Mouse (Mus musculus) lung, postnatal 25 days (tissue): ENCODE measurements at regions not wholly inside any gene's neighbourhood (a gene's known extent, or its start where the extent isn't known, plus 50 kb on each side); places are given as distances from the start of the nearest gene placed in this dataset.

ENCODE experiments used
- DNase-seq: peaks from one replicate; pipeline ENCODE4 v3.0.0; 2022; ENCODE audit warnings: low spot score

DNA sequence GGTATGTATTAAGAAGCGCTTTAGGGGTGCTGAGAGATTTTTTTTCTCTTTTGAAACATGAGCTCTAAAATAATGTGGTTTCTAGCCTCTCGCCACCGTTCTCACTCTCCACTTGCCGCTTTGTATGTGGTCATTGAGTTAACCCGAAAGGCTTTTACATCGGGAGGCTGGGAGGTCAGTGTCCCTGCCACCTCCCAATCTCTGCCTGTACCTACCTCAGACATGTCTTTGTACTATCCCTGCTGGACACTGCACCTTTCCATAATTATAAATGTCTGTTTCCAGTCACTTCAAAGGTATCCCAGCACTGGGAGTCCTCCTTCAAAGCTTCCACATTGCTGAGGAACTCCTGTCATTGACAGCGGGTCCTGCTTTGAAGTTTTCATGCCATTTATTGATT is 347.6 kb upstream of the Tbc1d2b start:
- DNase-seq = no peak

DNA sequence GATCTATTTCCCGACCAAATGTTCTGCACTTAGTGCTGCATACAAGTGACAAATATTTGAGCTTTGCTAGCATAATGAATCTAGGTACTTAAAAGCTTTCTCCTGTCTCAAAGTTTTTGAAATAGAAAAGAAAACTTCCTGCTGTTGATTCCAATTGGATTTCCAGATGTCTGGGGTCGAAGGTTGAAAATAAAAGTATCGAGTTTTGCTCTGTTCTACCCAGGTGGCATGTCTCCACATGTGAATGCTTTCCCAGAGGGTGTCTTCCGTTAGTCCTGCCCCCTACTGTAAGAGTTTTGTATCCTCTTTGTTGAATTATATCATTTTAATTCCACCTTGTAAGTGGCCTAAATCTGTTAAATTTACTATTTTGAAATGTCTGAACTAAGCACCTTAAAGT is 327.3 kb upstream of the Tbc1d2b start:
- no peak for DNase-seq

DNA sequence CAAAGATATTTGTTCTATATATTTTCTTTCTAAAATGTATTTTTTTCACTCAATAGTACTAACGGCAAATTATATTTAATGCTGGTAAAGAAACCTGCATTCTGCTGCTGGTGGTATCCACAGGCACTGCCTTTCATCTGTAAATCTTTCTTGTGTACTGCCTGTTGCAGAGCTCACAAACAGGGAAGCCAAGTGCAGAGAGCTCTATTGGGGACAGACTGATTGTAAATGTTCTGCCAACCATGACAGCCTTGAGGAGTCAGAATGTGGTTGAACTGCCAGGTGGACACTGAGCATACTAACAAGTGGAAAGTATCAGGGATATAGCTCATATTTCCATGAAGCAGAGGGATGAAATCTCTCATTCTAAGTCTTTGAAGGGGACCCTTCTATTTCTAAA is 286.1 kb upstream of the Tbc1d2b start:
- DNase-seq = no peak

DNA sequence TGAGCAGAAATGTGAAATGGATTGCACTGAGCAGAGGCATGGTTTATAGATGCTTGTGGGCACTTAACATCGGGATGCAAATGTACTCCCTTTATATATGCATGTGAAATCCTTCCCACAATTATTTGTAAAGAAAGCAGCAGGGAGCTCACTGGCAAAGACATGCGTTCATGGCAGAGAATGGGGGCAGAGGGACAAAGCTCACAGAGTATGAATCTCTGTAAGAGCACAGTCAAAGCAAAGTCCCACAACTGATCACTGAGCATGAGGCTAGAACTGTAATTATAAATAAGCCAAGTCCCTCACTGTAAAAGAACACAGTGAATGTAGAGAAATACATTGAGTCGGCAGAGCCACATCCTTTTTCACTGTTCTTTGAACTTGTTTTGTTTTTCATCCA is 285.6 kb upstream of the Tbc1d2b start:
- DNase-seq = no peak

DNA sequence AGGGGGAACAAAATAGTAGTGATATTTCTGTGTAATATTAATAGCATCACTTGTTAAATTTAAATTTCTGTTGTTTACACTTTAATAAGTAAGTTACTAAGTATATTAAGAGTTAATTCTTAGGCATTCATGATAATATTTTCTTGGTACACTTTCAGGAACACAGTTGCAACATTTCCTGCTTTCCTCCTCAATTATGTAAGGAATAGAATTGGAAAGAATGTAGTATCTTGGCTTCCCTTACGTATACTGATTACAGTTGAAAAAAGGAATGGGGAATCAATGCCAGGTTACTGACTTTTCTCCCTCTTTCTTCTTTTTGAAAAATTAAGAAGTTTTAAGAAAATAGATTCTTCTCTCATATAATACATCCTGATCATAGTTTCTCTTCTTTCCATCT is 277.3 kb upstream of the Tbc1d2b start:
- DNase-seq = peak; percentile 18

DNA sequence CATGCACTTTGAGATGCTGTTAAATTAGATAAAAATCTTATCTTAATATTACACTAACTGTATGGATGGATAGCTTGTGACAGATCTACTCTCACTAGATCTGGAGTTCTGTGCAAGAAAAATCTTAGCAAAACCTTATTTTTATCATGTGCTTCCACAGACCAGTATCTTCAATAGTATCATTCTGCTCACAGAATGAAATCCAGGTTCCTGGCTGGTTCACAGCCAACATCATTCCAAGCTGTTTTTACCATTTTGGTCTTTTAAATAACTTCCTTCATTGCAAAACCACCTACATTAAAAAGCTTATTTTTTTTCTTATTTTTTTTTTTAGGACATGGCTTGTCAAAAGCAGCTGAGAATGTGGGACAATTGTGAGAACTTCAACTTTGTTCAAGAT is 276.1 kb upstream of the Tbc1d2b start:
- DNase-seq = peak; percentile 9

DNA sequence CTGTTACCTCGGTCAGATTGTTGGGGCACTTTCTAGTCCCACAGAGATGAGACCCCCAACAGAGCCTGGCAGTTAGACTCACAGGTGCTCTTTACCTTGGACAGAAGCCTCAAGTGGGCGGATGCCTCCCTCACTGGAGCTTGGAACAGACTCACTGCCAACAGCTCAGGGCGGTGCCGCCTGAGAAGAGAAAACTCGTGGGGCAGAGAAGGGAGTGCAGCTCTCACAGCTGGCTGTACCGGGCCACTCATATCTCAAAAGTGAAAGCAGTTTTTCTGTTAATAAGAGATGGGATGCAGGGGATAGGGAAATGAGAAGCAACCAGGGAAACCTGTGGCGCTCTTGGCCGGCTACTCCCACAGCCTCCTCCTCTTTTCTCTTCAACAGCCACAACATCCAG is 267.1 kb upstream of the Tbc1d2b start:
- DNase-seq = peak; percentile 1

DNA sequence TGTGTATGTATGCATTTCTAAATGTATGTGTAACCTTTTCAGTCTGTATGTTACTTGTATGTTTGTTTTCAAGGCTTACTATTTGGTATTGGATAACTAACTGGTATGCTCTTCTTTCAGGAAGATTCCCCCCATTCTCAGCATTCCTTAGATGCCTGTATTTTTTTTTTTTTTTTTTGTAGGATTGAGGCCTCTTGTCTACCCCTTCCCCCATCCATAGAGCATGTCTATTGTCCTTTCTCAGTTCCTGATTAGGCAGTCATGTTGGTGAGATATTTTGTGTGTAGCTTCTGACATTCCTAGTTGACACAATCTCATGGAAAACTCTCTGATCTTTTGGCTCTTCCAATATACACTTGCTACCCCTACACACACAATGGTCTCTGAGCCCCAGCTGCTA is 262.8 kb upstream of the Tbc1d2b start:
- no peak for DNase-seq

DNA sequence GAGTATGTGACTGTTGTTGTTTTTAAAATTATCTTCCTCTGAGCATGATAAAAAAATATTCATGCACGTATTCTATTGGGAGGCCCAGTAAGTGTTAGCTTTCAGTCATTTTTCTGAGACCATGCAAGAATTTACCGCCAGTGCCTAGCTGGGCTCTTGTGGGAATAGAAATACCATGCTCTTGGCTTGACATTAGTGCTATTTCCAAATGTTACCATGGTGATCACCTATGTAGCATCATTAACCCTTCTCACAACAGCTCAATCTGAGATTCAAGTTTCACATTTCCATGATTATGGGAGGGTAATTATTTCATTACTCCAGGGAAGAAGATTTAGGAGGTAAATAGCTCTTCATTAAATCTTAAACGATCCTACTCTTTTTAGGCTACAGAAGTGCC is 250.6 kb upstream of the Tbc1d2b start:
- no peak for DNase-seq

DNA sequence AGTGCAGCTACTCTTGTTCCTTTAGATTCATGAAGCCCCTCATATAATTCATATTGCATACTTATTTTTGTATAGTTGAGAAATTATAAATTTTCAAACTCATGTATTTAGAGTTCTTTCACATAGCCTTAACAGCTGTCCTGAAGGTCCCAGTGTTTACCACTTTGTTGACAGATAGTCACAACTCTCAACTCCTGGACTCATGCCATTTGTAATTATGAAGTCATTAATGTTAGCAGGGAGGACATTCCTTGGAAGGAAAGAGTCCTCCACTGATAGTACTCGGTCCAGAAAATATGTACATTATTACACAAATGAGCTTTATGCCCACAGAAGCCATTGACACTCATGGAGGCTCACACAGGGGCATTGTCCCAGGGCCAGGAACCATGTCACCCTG is 224.3 kb upstream of the Tbc1d2b start:
- DNase-seq = no peak

DNA sequence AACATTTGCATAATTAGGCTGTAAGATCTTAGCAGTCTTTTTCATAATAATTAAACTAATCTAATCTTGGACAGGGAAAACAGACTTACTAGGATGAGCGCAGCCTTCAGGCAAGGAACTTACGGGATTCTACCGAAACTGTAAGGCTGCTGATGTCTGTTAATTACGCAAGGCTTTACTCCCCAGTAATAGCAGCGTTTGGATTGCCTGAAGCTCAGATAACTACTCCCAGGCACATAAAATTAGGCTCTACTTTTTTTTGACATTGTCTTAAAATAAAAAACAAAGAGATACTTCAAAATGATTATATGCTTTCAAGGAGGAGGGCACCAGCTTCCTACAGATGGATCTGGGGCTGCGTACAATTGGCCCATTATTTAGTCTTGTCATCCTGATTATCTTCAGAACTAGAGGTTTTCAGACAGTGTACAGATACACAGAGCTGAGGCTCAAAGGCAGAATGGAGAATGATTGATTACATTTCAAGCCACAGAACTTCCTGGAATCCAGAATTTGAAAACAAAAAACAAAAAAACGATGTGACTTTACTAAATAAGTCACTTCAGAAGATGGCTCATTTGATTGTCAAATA is 220.1 kb upstream of the Tbc1d2b start:
- no peak for DNase-seq

DNA sequence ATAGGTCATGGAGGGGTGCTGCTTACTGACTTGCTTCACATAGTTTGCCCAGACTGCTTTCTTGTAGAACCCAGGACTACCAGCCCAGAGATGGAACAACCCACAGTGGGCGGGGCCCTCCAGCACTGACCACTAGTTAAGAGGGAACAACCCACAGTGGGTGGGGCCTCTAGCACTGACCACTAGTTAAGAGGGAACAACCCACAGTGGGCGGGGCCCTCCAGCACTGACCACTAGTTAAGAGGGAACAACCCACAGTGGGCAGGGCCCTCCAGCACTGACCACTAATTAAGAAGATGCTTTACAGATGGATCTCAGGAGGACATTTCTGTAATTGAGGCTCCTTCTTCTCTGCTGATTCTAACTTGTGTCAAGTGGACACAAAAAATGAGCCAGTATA is 180.0 kb upstream of the Tbc1d2b start:
- DNase-seq = no peak

DNA sequence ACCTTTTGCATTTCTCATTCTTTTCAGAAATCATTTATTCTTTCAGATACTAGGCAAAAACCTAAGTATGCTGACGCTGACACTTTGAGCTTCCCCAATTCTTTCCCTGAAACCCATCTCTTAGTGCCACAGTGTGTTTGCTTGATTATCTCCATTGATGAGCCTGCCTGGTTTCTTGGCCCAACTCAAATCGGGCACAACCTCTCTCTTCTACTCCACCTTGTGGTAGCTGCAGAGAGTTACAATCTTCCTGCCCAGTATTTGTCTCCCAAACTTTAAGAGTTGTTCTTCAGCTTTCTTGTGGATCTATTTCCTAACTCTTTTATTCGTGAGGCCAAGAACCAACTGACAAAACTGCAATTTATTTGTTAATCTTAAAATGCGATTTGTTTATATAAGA is 176.4 kb upstream of the Tbc1d2b start:
- DNase-seq = peak; percentile 4

DNA sequence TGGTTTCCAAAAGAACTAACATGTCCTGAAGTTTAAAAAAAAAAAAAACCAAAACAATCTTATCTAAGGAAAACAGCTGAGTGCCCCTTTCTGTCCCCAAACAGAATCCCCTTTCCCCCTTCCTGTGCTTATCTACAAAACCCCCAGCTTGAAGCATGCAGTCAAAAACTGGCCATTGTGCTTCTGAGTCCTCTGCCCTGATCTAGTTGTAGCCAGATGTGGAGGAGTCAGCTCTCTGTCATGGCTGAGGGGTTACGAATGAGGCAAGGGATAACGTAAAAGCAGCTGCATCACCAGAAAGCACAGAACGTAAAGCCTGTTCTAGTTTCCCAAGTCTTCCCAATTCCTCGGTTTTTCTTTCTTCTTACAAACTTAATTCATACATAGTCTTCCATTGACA is 164.3 kb upstream of the Tbc1d2b start:
- no peak for DNase-seq

DNA sequence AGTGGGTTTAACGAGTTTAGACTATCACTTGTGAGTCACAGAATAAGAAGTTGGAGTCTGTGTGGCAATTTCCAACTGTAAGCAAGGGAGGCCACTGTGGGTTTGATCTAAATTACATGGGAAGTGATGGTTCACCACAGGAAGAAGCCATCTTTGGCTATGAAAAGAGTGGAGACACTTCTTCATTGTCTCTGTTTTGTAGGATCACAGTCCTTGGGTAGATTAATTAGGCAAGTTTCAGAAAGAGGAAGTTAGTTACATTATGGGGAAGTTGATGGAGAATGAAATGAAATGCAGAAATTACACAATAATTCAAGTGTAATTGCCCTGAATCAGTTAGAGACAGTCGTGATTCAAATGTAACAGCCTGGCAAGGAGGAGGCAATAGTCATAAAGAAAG is 160.3 kb upstream of the Tbc1d2b start:
- peak; percentile 8 for DNase-seq

DNA sequence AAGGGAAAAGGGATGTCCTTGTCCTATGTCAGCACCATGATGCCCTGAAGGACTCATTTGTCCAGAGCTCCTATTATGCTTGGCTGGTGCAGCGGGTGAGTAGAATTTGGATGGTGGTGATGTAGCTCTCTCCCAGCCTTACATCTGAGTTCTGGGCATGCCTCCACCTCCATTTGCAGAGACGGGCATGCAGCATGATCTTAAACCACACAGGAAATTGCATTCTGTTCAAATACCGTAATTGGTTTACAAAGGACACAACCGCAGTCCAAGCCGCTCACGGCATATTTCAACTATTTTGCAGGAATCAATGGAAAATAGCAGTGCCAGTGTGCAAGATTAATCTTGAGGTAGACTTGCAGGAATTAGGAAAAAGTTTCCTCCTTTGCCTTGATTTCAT is 151.1 kb upstream of the Tbc1d2b start:
- no peak for DNase-seq

DNA sequence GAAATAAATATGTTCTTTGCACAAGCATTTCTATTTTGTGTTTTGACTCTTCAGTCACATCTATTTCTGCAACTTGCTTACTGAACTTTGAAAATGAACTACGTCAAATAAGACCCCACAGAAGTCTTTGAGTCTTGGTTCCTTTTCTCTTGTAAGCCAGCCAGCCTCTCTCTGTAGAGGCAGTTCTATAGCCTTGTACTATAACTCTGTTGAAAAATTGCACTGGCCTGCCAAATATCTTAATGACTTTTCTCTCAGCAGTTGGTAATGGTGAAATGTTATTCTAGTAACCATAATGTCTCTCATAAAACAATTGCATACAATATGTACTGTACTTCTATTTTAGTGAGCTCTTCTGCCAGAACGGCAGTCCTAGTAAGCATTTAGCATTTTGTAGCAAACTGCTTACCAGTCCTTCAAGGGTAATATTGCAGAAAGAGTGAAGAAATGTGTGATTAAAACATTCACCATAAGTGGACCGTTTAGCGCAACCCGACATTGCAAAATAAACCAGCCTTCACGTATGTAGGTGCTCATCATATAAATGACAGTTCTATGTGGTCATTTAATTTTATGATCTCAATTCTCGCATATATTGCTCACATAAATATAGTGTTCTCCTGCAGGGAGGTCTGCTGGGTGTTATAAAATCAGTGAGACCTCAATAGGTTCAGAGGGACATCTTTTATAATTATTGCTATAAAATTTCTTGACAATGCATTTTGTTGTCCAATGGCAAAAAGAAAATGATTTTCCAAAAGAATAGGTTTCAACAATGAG is 149.3 kb upstream of the Tbc1d2b start:
- no peak for DNase-seq

DNA sequence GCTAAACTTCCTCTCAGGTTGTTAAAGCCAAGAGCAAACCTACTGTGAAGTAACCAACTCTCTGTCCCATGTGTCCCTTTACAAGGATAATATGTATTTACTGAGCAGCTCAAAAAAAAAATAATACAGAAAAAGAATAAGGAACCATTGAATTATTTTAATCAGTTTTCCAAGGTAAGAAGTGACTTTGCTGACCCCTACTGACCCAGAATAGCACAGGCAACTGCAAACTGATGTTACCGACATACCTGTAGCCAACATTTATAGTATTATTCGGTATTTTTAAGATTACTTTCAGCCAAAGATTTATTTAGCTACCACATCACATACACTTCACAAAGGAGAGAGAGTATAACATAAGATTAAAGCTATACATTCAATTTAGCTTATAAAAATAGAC is 138.2 kb upstream of the Tbc1d2b start:
- DNase-seq = no peak

DNA sequence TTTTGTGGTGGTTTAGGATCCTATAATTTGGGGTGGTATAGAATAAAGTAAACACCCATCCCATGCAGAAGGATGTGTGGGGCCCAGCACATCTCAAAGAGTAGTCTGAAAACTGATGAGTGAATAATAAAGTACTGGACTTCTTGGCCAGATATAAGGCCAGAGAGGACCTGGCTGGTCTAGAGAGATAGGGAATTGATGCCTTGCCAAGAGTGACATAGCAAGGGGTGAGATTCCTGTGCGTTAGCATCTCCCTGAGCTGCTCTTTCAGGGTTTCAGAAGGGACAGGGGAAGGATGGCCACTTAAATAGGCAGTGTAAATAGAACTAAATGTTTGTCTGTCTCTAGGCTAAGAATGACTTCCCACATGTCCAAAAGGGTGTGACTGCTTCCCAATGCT is 137.0 kb upstream of the Tbc1d2b start:
- DNase-seq = no peak

DNA sequence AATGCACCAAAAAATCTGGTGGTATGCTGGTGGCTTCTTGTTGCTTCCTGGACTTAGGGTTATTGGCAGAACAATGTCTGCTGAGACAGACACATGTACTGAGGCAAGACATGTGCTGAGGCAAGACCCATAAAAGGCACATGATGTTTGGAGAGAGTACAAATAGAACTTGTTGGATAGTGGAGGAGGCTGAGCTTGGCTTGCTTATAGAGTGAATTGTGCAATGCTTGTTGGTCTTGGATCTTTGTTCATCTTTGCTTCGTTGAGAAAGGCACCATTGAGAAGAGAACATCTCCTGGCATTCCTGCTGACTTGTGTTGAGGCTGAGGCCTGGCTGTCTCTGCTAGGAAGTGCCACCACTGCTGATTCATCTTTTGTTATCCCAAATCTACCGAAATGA is 117.8 kb upstream of the Tbc1d2b start:
- no peak for DNase-seq

DNA sequence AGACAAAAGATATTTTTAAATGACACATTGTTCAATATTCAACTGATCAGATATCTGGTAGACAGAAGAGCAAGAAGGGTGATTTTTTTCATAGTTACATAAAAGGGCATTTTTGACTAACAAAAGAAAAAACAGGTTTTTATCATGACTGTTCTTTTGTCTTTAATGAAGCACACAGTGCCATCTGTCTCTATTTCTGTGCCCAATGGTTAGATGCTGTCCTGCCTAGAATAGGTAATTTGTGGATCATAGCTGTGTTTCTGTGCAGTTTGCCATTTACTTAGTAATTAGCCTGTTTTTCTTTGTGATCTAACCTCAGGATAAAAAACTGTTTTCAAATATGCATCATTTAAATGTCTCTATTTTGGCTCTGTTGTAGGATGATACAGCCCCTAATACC is 114.4 kb upstream of the Tbc1d2b start:
- DNase-seq = no peak

DNA sequence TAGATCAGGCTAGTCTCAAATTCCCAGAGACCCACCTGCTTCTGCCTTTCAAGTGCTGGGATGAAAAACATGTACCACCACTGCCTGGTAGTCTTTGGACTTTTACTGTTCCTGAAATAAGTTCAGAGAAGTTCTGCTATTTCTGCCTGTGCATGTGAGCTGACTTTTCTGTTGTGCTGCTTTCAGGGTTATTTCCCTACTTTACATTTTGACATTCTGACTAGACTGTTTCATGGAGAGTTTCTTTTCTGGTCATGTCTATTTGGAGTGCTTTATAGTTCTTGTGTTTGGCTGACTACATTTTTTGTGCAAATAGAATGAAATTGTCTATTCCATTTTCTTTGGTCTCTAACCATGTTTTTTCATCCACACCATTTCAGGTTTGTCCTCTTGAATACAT is 109.5 kb upstream of the Tbc1d2b start:
- no peak for DNase-seq

DNA sequence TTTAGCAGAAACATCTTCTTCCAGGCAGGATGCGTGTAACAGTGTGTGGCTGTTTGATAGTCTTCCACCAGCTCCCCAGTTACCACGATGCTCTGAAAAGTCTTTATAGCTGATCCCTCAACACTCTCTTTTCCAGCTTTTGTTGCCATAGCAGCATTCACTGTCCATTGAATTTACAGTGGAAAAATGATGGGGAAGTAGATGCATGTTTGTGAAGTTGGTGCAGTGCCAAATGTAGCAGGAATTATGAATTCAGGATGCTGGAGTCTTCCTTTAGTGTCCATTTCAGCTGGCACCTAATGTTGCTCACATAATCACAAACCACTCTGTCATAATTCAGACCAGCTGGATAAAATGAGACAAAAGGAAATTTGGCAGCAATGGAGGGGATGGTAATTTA is 99.0 kb upstream of the Tbc1d2b start:
- no peak for DNase-seq

DNA sequence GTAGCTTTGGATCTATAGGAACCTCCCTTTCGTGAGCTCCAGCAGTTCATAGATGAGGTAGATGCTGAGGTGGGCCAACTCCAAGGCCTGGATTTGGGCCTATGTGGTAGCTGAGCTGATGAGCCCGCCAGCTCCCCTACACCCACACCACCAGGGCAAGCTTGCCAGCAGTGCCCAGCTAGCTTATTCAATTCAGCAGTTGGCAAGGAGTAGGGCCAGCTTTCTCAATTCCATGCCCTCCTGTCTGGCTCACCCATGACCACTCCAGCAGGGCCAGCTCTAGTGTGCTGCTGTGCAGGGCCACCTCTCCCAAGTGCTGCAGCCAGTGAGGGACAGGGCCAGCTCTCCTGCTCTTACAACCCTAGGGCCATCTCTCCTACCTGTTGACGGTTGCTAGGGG is 97.1 kb upstream of the Tbc1d2b start:
- DNase-seq = no peak
